Mouse (Mus musculus): ENCODE data around the gene Ptpro.

DNA sequence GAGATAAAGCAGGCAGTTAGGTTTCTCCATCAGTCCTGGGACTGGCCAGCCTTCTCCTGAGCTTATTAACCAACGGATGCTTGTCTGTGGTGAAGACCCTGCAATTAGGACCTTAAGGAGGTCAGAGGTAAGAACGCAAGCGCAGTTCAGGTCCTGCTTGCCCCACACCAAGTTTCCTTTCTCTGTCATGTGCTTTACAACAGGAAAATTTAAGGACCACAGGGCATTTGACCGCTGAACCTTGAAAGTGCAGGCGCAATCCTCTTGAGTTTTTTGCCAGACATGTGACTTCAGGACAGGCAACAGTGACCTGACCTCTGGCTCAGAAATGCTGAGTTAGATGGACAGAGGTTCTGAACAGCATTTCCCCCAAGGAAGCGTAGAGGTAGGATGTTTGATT, 45.0 kb upstream of the Ptpro start:
- no peak for TF ChIP-seq CTCF (IDR thresholded peaks at IDR 0.05; ENCODE audit: insufficient read depth, low read length)
- no peak for TF ChIP-seq POLR2A (IDR thresholded peaks at IDR 0.05; ENCODE audit: borderline replicate concordance, extremely low read depth, low read depth, low read length)
